Mouse (Mus musculus): ENCODE measurements around the gene Calcoco2. TPM values are rescaled to one million over a fixed set of nuclear protein-coding genes. Genes with fewer than 3 reads are reported as not detected.

Calcoco2 gene
- polyA plus RNA-seq, 1 experiment from 2014 or later, result 0.09 TPM

DNA sequence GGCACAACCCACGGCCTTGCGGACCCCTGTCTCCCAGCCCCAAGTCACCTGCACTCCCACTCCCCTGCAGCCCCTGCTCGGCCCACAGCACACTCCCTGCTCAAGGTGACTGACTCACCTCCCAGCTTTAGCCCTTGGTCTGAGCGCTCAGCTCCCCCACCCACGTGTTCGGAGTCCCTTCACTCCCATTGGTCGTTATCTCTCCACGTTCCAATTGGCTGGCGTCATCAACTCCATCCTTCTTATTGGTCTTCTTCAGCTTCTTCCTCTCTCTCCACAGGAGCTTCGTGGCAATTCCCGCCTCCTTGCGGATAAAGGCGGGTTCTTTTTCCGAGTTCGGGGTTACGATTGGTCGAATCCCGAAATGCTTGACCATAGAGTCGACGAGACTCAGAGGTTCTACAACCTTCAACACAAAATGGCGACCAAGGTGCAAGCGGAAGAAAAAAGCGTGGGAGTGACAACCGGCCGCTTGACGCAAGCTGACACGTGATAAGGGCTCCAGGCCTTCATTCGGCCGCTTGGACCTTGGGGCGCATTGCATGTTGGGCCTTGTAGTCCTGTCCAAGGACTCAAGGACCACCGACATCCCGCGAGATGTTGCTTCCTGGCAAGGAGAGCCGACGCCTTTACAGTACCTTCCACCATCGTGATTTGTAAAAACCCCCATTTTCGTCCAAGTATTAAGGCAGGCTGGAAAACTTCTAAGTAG is 36.1 kb downstream of the Calcoco2 start, which contains the start of gene Atp5g1:
Gene Atp5g1, minus strand, starts transcription at position 162 of the 712 bp plus-strand sequence.
- peak within 1 kb of the TSS; percentile 74 for H3K9ac ChIP-seq
- under 1% methylated on average over 37 of the region's 37 CpGs for whole genome bisulfite sequencing
- H3K27ac ChIP-seq (replicated peaks), result peak within 1 kb of the TSS; percentile 91
- H3K4me1 ChIP-seq (replicated peaks), result peaks cover 21% of the 10 kb centered on the region
- H3K4me3 ChIP-seq, result peak within 1 kb of the TSS; percentile 70
- H3K9me3 ChIP-seq, result no peaks in the 10 kb centered on the region
- H3K36me3 ChIP-seq, result peaks cover 10% of the 10 kb centered on the region
- H3K4me2 ChIP-seq, result peak within 1 kb of the TSS; percentile 63
- peak; percentile 98 for ATAC-seq (ENCODE audit: low FRiP score, low read depth)
- no peaks in the 10 kb centered on the region for H3K27me3 ChIP-seq

DNA sequence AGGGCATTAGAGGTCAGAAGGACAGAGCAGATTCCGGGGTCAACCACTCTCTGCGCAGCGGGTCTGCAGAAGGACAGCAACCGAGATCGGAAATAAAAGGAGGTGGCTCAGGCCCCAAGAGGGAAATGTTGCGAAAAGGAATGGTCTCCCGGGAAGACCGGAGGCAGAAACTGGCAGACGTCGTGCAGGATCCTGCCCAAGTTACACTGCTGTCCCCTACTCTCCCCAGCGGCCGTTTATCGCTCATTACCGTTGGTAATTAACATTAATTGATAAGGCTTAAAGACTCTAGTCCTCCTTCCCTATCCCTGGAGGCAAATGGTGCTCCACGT is 36.6 kb downstream of the Calcoco2 start:
- H3K4me2 ChIP-seq, result peak overlapping the region; percentile 63
- H3K9ac ChIP-seq, result peak overlapping the region; percentile 74
- H3K9me3 ChIP-seq, result no peaks in the 10 kb centered on the region
- peaks cover 21% of the 10 kb centered on the region for H3K4me1 ChIP-seq (replicated peaks)
- peak overlapping the region; percentile 87 for H3K27ac ChIP-seq (replicated peaks)
- H3K36me3 ChIP-seq, result peaks cover 15% of the 10 kb centered on the region
- WGBS, result under 1% methylated on average over 15 of the region's 15 CpGs
- peak overlapping the region; percentile 70 for H3K4me3 ChIP-seq
- no peak for ATAC-seq (ENCODE audit: low FRiP score, low read depth)
- no peaks in the 10 kb centered on the region for H3K27me3 ChIP-seq

- no peaks in the 10 kb centered on the region for H3K27me3 ChIP-seq
- H3K4me3 ChIP-seq, result peak overlapping the region; percentile 70
- peak overlapping the region; percentile 87 for H3K27ac ChIP-seq (replicated peaks)
- peak overlapping the region; percentile 74 for H3K9ac ChIP-seq
- 30% methylated on average over 17 of the region's 17 CpGs for WGBS
- no peaks in the 10 kb centered on the region for H3K9me3 ChIP-seq
- peaks cover 17% of the 10 kb centered on the region for H3K36me3 ChIP-seq
- peaks cover 21% of the 10 kb centered on the region for H3K4me1 ChIP-seq (replicated peaks)
- H3K4me2 ChIP-seq, result peak overlapping the region; percentile 63
- ATAC-seq (ENCODE audit: low FRiP score, low read depth), result no peak
These were observed 37.2 kb downstream of the Calcoco2 start for GRCm38 (mm10) chr11:96074351-96075176.

- H3K9me3 ChIP-seq, result no peaks in the 10 kb centered on the region
- 86% methylated on average over 9 of the region's 9 CpGs for WGBS
- peaks cover 17% of the 10 kb centered on the region for H3K36me3 ChIP-seq
- H3K4me3 ChIP-seq, result peak overlapping the region; percentile 70; the same call in 1 of the 2 replicates
- peak overlapping the region; percentile 63 for H3K4me2 ChIP-seq
- H3K27me3 ChIP-seq, result no peaks in the 10 kb centered on the region
- peaks cover 21% of the 10 kb centered on the region for H3K4me1 ChIP-seq (replicated peaks)
- no peak for ATAC-seq (ENCODE audit: low FRiP score, low read depth)
- 0 out of 2 replicates have a peak overlapping the region, but pooled peaks have one; percentile 74 for H3K9ac ChIP-seq
- H3K27ac ChIP-seq (replicated peaks), result no peak overlapping the region
These were observed 38.3 kb downstream of the Calcoco2 start for GRCm38 (mm10) chr11:96073295-96073993.

DNA sequence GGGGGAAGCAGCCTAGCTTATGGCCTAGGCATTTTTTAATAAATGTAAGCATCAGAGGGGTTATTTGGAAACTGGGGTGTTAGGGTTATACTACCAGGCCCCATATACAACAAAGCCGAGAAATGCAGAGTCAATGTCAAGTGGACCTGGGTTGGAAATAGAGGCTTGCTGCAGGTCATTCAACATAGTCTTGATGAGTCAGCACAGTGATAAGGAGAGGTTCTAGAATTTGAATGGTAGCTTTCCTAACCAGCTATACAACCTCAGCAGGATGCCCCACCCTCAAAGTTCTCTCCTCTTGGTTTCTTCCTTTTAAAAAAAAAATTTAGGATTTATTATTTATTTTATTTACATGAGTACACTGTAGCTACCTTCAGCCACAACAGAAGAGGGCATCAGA is 40.8 kb downstream of the Calcoco2 start:
- ATAC-seq (ENCODE audit: low FRiP score, low read depth), result no peak
- Histone ChIP-seq H3K9ac (no peak overlapping the region), H3K27ac (replicated peaks) (no peak overlapping the region), H3K4me3 (no peak overlapping the region), H3K36me3 (peaks cover 17% of the 10 kb centered on the region), H3K27me3 (no peaks in the 10 kb centered on the region), H3K4me2 (no peak overlapping the region), H3K9me3 (no peaks in the 10 kb centered on the region), H3K4me1 (replicated peaks) (peaks cover 19% of the 10 kb centered on the region)
- WGBS, result 88% methylated on average over 1 of the region's 1 CpGs

GRCm38 (mm10) chr11:96070353-96070752 is 41.4 kb downstream of the Calcoco2 start:
- H3K36me3 ChIP-seq, result peaks cover 17% of the 10 kb centered on the region
- no peaks in the 10 kb centered on the region for H3K9me3 ChIP-seq
- no peak overlapping the region for H3K9ac ChIP-seq
- 89% methylated on average over 7 of the region's 7 CpGs for WGBS
- peaks cover 24% of the 10 kb centered on the region for H3K4me1 ChIP-seq (replicated peaks)
- no peak for ATAC-seq (ENCODE audit: low FRiP score, low read depth)
- no peak overlapping the region for H3K27ac ChIP-seq (replicated peaks)
- H3K27me3 ChIP-seq, result no peaks in the 10 kb centered on the region
- H3K4me2 ChIP-seq, result no peak overlapping the region
- no peak overlapping the region for H3K4me3 ChIP-seq

GRCm38 (mm10) chr11:96068231-96068630 is 43.5 kb downstream of the Calcoco2 start:
- Histone ChIP-seq H3K27ac (replicated peaks) (no peak overlapping the region), H3K4me3 (no peak overlapping the region), H3K4me1 (replicated peaks) (peaks cover 21% of the 10 kb centered on the region), H3K27me3 (no peaks in the 10 kb centered on the region), H3K36me3 (peaks cover 17% of the 10 kb centered on the region), H3K9ac (no peak overlapping the region), H3K9me3 (no peaks in the 10 kb centered on the region), H3K4me2 (no peak overlapping the region)
- ATAC-seq (ENCODE audit: low FRiP score, low read depth), result no peak
- WGBS, result 68% methylated on average over 5 of the region's 5 CpGs

GRCm38 (mm10) chr11:96065215-96065911 is 46.4 kb downstream of the Calcoco2 start, which contains the start of gene Ube2z:
Gene Ube2z, minus strand, starts transcription at chr11:96065388.
- Histone ChIP-seq H3K9me3 (no peaks in the 10 kb centered on the region), H3K27me3 (no peaks in the 10 kb centered on the region), H3K4me1 (replicated peaks) (peaks cover 30% of the 10 kb centered on the region), H3K36me3 (peaks cover 17% of the 10 kb centered on the region), H3K9ac (peak within 1 kb of the TSS; percentile 96), H3K4me3 (peak within 1 kb of the TSS; percentile 99), H3K4me2 (peak within 1 kb of the TSS; percentile 94), H3K27ac (replicated peaks) (peak within 1 kb of the TSS; percentile 80)
- 4% methylated on average over 49 of the region's 50 CpGs for WGBS
- peak; percentile 98 for ATAC-seq (ENCODE audit: low FRiP score, low read depth)

- ATAC-seq (ENCODE audit: low FRiP score, low read depth), result peak; percentile 66
These were observed 47.1 kb downstream of the Calcoco2 start for GRCm38 (mm10) chr11:96064521-96065214.

DNA sequence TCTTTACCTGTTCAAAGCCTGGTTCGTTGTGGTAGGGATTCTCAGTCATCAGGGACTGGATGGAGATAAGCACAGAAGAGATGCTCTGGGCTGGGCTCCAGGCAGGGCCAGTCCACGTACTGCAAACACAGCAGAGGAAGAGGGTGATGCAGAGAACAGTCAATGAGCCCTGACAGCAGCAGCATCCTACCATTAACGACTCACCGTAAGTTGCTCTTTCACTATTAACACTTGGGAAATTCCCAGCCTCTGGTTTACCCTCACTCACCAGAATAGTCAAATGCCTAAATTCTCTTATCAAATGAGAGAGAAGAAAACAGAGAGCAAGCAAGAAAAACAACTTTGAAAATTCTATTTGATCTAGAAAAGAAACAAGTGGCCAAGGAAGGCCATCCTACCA is 53.5 kb downstream of the Calcoco2 start:
- Histone ChIP-seq H3K4me2 (no peak overlapping the region), H3K36me3 (peaks cover 67% of the 10 kb centered on the region), H3K4me1 (replicated peaks) (peaks cover 11% of the 10 kb centered on the region), H3K9me3 (no peaks in the 10 kb centered on the region), H3K9ac (no peak overlapping the region), H3K27ac (replicated peaks) (no peak overlapping the region), H3K4me3 (no peak overlapping the region), H3K27me3 (no peaks in the 10 kb centered on the region)
- ATAC-seq (ENCODE audit: low FRiP score, low read depth), result no peak
- WGBS, result 90% methylated on average over 4 of the region's 4 CpGs

More at GRCm38 (mm10) chr11:96064521-96065214, 47.1 kb downstream of the Calcoco2 start:
- Histone ChIP-seq H3K9me3 (no peaks in the 10 kb centered on the region), H3K27me3 (no peaks in the 10 kb centered on the region), H3K27ac (replicated peaks) (peak overlapping the region; percentile 80), H3K4me1 (replicated peaks) (peaks cover 30% of the 10 kb centered on the region), H3K4me2 (peak overlapping the region; percentile 94), H3K9ac (peak overlapping the region; percentile 96), H3K36me3 (peaks cover 20% of the 10 kb centered on the region), H3K4me3 (peak overlapping the region; percentile 99)
- WGBS, result under 1% methylated on average over 29 of the region's 64 CpGs

GRCm38 (mm10) chr11:96050854-96051253 is 60.9 kb downstream of the Calcoco2 start:
- no peak overlapping the region for H3K27ac ChIP-seq (replicated peaks)
- H3K9ac ChIP-seq, result no peak overlapping the region
- no peak overlapping the region for H3K4me2 ChIP-seq
- H3K9me3 ChIP-seq, result no peaks in the 10 kb centered on the region
- H3K27me3 ChIP-seq, result no peaks in the 10 kb centered on the region
- peaks cover 81% of the 10 kb centered on the region for H3K36me3 ChIP-seq
- H3K4me3 ChIP-seq, result no peak overlapping the region
- 98% methylated on average over 3 of the region's 3 CpGs for WGBS
- H3K4me1 ChIP-seq (replicated peaks), result no peaks in the 10 kb centered on the region
- ATAC-seq (ENCODE audit: low FRiP score, low read depth), result no peak
